21 mouse cellular contexts compared by ENCODE assay signal in the genomic region with DNA sequence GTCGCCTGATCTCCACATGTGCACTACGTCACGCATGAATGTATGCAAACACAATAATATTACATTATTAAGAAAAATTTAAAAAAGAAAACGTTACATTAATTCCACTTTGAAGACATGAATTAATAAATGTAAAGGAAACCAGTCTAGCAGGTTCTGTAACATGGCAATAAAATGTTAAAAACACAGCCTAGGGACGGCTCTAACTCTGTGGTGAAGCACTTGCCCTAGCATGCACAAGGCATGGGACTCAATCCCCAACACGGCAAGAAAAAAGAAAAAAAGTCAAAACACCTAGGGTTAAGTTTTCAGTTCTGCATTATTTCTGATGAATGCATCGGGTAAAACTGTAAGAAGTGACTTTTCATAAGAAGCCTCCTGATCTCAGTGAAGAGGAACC.
DNase-seq lines count a peak whose midpoint lies in the region; ATAC-seq and TF ChIP-seq lines count a peak whose summit lies in the region.
"Had no signal": no experiment of that assay in that cellular context is flagged by ENCODE, and none has a peak within 500 bp of the region (broad histone marks: within the 10 kb centered on the region; RNA-seq: fewer than 3 reads in every experiment).

No protein-coding gene starts in this region.

- peak overlapping the region; percentile 60 for H3K27ac ChIP-seq in embryonic facial prominence, embryonic 13.5 days
- no peak overlapping the region for H3K27ac ChIP-seq in embryonic facial prominence, embryonic 10.5 days (replicated peaks)
- peak overlapping the region; percentile 58; the same call in 1 of the 2 replicates for H3K27ac ChIP-seq in embryonic facial prominence, embryonic 15.5 days (replicated peaks)
- peak overlapping the region; percentile 31; the same call in 1 of the 2 replicates for H3K27ac ChIP-seq in stomach, postnatal 0 days (replicated peaks)
- H3K27ac ChIP-seq: forebrain, embryonic 13.5 days; gastrocnemius, adult 2 months; heart, embryonic 13.5 days; hindbrain, embryonic 12.5 days had no signal

- no peaks in the 10 kb centered on the region for H3K9me3 ChIP-seq in embryonic facial prominence, embryonic 13.5 days
- no peaks in the 10 kb centered on the region for H3K9me3 ChIP-seq in embryonic facial prominence, embryonic 10.5 days
- no peaks in the 10 kb centered on the region for H3K9me3 ChIP-seq in embryonic facial prominence, embryonic 15.5 days (replicated peaks)
- H3K9me3 ChIP-seq in stomach, postnatal 0 days (ENCODE audit: control insufficient read depth, low read length) = no peaks in the 10 kb centered on the region
- H3K9me3 ChIP-seq: forebrain, embryonic 13.5 days; heart, embryonic 13.5 days; hindbrain, embryonic 12.5 days had no signal

- TF ChIP-seq CTCF in stomach, postnatal 0 days (IDR thresholded peaks at IDR 0.05; ENCODE audit: low read depth) = no peak

- no peak for TF ChIP-seq EP300 in stomach, postnatal 0 days (optimal IDR thresholded peaks at IDR 0.05)

- peaks cover 22% of the 10 kb centered on the region for H3K4me1 ChIP-seq in embryonic facial prominence, embryonic 13.5 days
- H3K4me1 ChIP-seq in embryonic facial prominence, embryonic 10.5 days = peaks cover 9% of the 10 kb centered on the region
- peaks cover 25% of the 10 kb centered on the region for H3K4me1 ChIP-seq in embryonic facial prominence, embryonic 15.5 days
- H3K4me1 ChIP-seq in stomach, postnatal 0 days (replicated peaks; ENCODE audit: control insufficient read depth, insufficient read depth) = no peaks in the 10 kb centered on the region
- H3K4me1 ChIP-seq: forebrain, embryonic 13.5 days; hindbrain, embryonic 12.5 days had no signal

- H3K4me3 ChIP-seq in embryonic facial prominence, embryonic 13.5 days = no peak overlapping the region
- H3K4me3 ChIP-seq in embryonic facial prominence, embryonic 10.5 days = no peak overlapping the region
- no peak overlapping the region for H3K4me3 ChIP-seq in embryonic facial prominence, embryonic 15.5 days (replicated peaks)
- no peak overlapping the region for H3K4me3 ChIP-seq in stomach, postnatal 0 days (ENCODE audit: low read depth, low read length)
- H3K4me3 ChIP-seq: forebrain, embryonic 13.5 days; gastrocnemius, adult 2 months; heart, embryonic 13.5 days; hindbrain, embryonic 12.5 days had no signal

- no peaks in the 10 kb centered on the region for H3K36me3 ChIP-seq in embryonic facial prominence, embryonic 13.5 days
- H3K36me3 ChIP-seq in embryonic facial prominence, embryonic 10.5 days (replicated peaks) = no peaks in the 10 kb centered on the region
- H3K36me3 ChIP-seq in embryonic facial prominence, embryonic 15.5 days = no peaks in the 10 kb centered on the region
- H3K36me3 ChIP-seq in splenic B cell, adult 2 months (ENCODE audit: control insufficient read depth, insufficient read depth, low read length, poor library complexity, severe bottlenecking) = peaks cover 1% of the 10 kb centered on the region
- no peaks in the 10 kb centered on the region for H3K36me3 ChIP-seq in stomach, postnatal 0 days (ENCODE audit: control insufficient read depth, insufficient read depth, low read length)
- H3K36me3 ChIP-seq: heart, embryonic 13.5 days; hindbrain, embryonic 12.5 days had no signal

- H3K4me2 ChIP-seq in embryonic facial prominence, embryonic 13.5 days = no peak overlapping the region
- no peak overlapping the region for H3K4me2 ChIP-seq in embryonic facial prominence, embryonic 15.5 days (replicated peaks)
- no peak overlapping the region for H3K4me2 ChIP-seq in stomach, postnatal 0 days (replicated peaks; ENCODE audit: low read depth)
- H3K4me2 ChIP-seq: forebrain, embryonic 13.5 days; heart, embryonic 13.5 days; hindbrain, embryonic 12.5 days had no signal

- H3K27me3 ChIP-seq in embryonic facial prominence, embryonic 13.5 days = no peaks in the 10 kb centered on the region
- H3K27me3 ChIP-seq in embryonic facial prominence, embryonic 10.5 days (replicated peaks; ENCODE audit: low read depth, poor library complexity, severe bottlenecking) = no peaks in the 10 kb centered on the region
- H3K27me3 ChIP-seq in embryonic facial prominence, embryonic 15.5 days = no peaks in the 10 kb centered on the region
- H3K27me3 ChIP-seq in splenic B cell, adult 2 months (ENCODE audit: control insufficient read depth, insufficient read depth, low read length, poor library complexity, severe bottlenecking) = no peaks in the 10 kb centered on the region
- no peaks in the 10 kb centered on the region for H3K27me3 ChIP-seq in stomach, postnatal 0 days (ENCODE audit: control insufficient read depth, insufficient read depth, low read length)
- H3K27me3 ChIP-seq: forebrain, embryonic 13.5 days; heart, embryonic 13.5 days; hindbrain, embryonic 12.5 days had no signal

- 68% methylated on average over 7 of the region's 7 CpGs for WGBS in embryonic facial prominence, embryonic 13.5 days
- whole genome bisulfite sequencing in embryonic facial prominence, embryonic 10.5 days = 88% methylated on average over 7 of the region's 7 CpGs
- WGBS in embryonic facial prominence, embryonic 15.5 days = 64% methylated on average over 7 of the region's 7 CpGs
- 63% methylated on average over 7 of the region's 7 CpGs for WGBS in stomach, postnatal 0 days

- no peak for DNase-seq in embryonic facial prominence, embryonic 10.5 days (ENCODE audit: low spot score)
- DNase-seq in splenic B cell, adult 2 months (ENCODE audit: low read depth, low spot score) = peak; percentile 37
- DNase-seq in stomach, postnatal 0 days (ENCODE audit: low spot score) = no peak
- no peak for DNase-seq in cerebellum, postnatal 14 days
- DNase-seq in embryo, embryonic 10 days (ENCODE audit: low spot score) = no peak
- DNase-seq: adrenal gland, postnatal 10 days; B cell, adult 2 months; cerebellum, adult 11 months; cerebellum, adult 8-10 months; cerebellum, postnatal 25 days; forebrain, postnatal 0 days; gastrocnemius, adult 2 months; gastrocnemius, postnatal 25 days; heart, postnatal 36 days had no signal

- ATAC-seq in embryonic facial prominence, embryonic 13.5 days (ENCODE audit: insufficient number of reproducible peaks, insufficient read depth, low FRiP score, low TSS enrichment, low read depth) = no peak
- ATAC-seq in embryonic facial prominence, embryonic 15.5 days (ENCODE audit: insufficient number of reproducible peaks, low FRiP score, low TSS enrichment, low read depth) = no peak
- no peak for ATAC-seq in stomach, postnatal 0 days (ENCODE audit: low FRiP score, low TSS enrichment)
- ATAC-seq: CD4-positive, CD25-positive, alpha-beta regulatory T cell, adult 4 months; forebrain, embryonic 13.5 days; forebrain, postnatal 0 days; hindbrain, embryonic 16.5 days had no signal

- H3K9ac ChIP-seq in embryonic facial prominence, embryonic 13.5 days = no peak overlapping the region
- H3K9ac ChIP-seq in embryonic facial prominence, embryonic 15.5 days = no peak overlapping the region
- H3K9ac ChIP-seq in stomach, postnatal 0 days (ENCODE audit: low read length) = no peak overlapping the region
- H3K9ac ChIP-seq: forebrain, embryonic 13.5 days; forebrain, postnatal 0 days; heart, embryonic 13.5 days; hindbrain, embryonic 12.5 days had no signal
